Mouse (Mus musculus) embryonic stem cell, embryonic (primary cell): Measurements from ENCODE around the gene Gm49392.
"Not testable (repeated sequence)": the region's sequence is repeated elsewhere in the genome, so short reads cannot be mapped to it uniquely, and the experiment has no call there.

Experiments used
- CTCF ChIA-PET, 4 experiments: fragments of 300-600 bp in 2 of 4; fragments of 350-600 bp in 2 of 4; sonication (Branson Sonifier 250); formaldehyde crosslinking; loops; one replicate each; lab custom pipeline; 2022; ENCODE audit warnings: inconsistent platforms in 2 of 4; lab: Charles Lee
- POLR2A ChIA-PET, 4 experiments: fragments of 300-600 bp in 2 of 4; fragments of 350-600 bp in 2 of 4; sonication (Branson Sonifier 250); formaldehyde crosslinking; loops; one replicate each; lab custom pipeline; 2022; ENCODE audit warnings: antibody characterized with exemption in 4 of 4, inconsistent platforms in 1 of 4; lab: Charles Lee

Gm49392 gene

DNA sequence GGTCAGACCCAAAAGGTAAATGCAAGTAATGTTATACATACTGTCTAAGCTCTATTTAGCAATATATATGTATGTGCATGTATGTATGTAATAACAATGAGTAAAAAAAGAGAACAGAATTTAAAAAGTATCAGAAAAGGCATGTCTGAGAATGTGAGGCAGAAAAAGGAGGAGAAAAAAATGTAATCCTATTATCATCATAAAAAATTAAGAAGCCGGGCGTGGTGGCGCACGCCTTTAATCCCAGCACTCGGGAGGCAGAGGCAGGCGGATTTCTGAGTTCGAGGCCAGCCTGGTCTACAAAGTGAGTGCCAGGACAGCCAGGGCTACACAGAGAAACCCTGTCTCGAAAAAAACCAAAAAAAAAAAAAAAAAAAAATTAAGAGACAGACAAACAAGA is at the start of gene Gm49392:
Gene Gm49392 (minus strand): TSS at position 101 of the 400 bp plus-strand sequence.
- POLR2A ChIA-PET, result interaction anchor here in 1 of 4 experiments (0.7 kb wide), 1 partner anchor 947 kb away, joined by 5 read pairs; no protein-coding TSS in a partner anchor
- CTCF ChIA-PET, result not testable (repeated sequence)

DNA sequence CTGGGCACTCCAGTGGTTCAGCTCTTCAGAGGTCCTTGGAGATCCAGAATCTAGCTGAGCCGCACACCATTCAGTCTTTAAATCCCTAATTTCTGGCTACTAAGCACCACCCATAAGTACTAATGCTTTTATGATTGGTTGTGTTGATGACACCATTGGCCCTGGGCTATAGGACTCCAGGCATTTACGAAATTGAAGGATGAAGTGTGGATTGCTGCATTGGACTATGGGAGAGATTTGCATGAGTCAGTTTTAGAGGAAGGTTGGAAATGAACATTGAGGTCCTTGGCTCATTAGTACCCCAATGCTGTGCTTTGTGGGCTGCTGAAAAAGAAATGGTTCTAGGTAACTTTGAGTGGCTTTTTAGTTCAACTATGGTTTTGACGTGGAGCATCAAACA is 45.2 kb upstream of the Gm49392 start, which contains the start of gene Tpbpa:
Gene Tpbpa (minus strand): TSS at position 101 of the 400 bp plus-strand sequence.
- POLR2A ChIA-PET, CTCF ChIA-PET: not testable (repeated sequence)

- POLR2A ChIA-PET, result no interaction called here
- CTCF ChIA-PET, result no interaction called here
Measured at GRCm38 (mm10) chr13:60936500-60936901, 39.8 kb upstream of the Gm49392 start, which contains the start of the genes Gm49391 and Ctla2a. Gene Gm49391, minus strand, starts transcription at chr13:60936571. Gene Ctla2a, minus strand, starts transcription at chr13:60936625.

DNA sequence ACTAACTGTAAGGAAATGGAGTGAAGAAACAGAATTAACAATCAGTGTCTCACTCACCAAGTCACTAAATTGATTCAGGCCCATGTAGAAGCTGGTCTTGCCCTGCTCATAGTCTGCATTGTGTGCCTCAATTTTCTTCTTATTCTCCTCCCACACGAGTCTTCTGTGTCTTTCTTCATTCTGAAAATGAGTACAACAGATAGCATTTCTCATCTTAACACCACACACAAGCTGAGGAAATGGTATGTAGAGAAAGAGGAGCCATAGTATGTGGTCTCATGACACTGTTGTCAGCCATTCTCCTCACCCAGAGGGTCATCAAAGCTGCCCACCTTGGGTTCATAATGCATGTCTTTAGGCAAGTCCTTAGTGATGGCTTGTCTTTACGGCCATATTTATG is 38.8 kb upstream of the Gm49392 start, which contains the start of gene Gm49393:
Gene Gm49393 (minus strand): TSS at position 101 of the 400 bp plus-strand sequence.
- CTCF ChIA-PET, result not testable (repeated sequence)

DNA sequence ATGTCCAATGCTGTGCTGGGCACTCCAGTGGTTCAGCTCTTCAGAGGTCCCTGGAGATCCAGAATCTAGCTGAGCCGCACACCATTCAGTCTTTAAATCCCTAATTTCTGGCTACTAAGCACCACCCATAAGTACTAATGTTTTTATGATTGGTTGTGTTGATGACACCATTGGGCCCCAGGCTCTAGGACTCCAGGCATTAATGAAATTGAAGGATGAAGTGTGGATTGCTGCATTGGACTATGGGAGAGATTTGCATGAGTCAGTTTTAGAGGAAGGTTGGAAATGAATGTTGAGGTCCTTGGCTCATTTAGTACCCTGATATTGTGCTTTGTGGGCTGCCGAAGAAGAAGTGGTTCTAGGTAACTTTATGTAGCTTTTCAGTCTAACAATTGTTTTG is 8.1 kb upstream of the Gm49392 start, which contains the start of gene Tpbpb:
Gene Tpbpb (minus strand): TSS at position 101 of the 400 bp plus-strand sequence.
- CTCF ChIA-PET, result not testable (repeated sequence)
- POLR2A ChIA-PET, result interaction anchor here in 1 of 4 experiments (0.7 kb wide), 1 partner anchor 412 kb away, joined by 3 read pairs; no protein-coding TSS in a partner anchor

More for the DNA sequence above, 38.8 kb upstream of the Gm49392 start, which contains the start of gene Gm49393:
- POLR2A ChIA-PET, result not testable (repeated sequence)

GRCm38 (mm10) chr13:60897328-60897727 is 634 bp upstream of the Gm49392 start, which contains the start of gene Ctla2b:
Gene Ctla2b, minus strand, starts transcription at chr13:60897447.
- ChIA-PET POLR2A (interaction anchor here in 1 of 4 experiments (0.7 kb wide), 1 partner anchor 948 kb away, joined by 5 read pairs; no protein-coding TSS in a partner anchor), CTCF (no interaction called here)

GRCm38 (mm10) chr13:60895406-60896160 is 1.1 kb downstream of the Gm49392 start:
- CTCF ChIA-PET, result no interaction called here
- POLR2A ChIA-PET, result interaction anchor here in 1 of 4 experiments (0.6 kb wide), 1 partner anchor 305 kb away, joined by 6 read pairs; no protein-coding TSS in a partner anchor

DNA sequence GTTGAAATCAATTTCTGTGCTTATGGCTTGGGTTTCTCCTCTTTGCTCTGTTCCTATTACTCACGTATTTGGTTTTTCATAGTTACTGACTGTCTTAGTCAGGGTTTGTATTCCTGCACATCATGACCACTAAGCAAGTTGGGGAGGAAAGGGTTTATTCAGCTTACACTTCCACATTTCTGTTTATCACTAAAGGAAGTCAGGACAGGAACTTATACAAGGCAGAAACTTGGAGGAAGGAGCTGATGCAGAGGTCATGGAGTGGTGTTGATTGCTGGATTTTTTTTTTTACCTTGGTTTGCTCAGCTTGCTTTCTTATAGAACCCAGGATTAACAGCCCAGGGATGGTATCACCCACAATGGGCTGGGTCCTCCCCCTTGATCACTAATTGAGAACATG is 4.4 kb downstream of the Gm49392 start:
- ChIA-PET POLR2A (no interaction called here), CTCF (no interaction called here)

DNA sequence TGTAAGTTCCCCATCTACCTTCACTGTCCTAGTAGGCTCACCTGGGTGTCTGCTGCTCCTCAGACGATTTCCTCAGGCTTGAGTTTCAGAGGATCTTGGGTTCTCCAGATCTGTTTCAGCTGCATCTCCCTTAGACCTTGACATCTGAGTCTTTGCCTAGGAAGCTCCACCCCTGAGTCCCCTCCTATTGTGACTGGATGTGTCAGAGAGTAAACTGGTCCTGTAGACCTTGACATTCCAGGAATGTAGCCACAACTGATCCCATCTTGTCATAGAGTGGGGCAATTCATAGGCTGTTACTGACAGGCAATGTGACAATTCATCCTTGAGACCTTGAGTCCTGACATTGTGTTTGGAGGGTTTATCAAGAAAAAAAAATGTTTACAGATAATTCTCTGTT is 32.4 kb downstream of the Gm49392 start, which contains the start of gene 4930486L24Rik:
Gene 4930486L24Rik (minus strand): TSS at position 195 of the 400 bp plus-strand sequence.
- ChIA-PET CTCF (no interaction called here), POLR2A (no interaction called here)

DNA sequence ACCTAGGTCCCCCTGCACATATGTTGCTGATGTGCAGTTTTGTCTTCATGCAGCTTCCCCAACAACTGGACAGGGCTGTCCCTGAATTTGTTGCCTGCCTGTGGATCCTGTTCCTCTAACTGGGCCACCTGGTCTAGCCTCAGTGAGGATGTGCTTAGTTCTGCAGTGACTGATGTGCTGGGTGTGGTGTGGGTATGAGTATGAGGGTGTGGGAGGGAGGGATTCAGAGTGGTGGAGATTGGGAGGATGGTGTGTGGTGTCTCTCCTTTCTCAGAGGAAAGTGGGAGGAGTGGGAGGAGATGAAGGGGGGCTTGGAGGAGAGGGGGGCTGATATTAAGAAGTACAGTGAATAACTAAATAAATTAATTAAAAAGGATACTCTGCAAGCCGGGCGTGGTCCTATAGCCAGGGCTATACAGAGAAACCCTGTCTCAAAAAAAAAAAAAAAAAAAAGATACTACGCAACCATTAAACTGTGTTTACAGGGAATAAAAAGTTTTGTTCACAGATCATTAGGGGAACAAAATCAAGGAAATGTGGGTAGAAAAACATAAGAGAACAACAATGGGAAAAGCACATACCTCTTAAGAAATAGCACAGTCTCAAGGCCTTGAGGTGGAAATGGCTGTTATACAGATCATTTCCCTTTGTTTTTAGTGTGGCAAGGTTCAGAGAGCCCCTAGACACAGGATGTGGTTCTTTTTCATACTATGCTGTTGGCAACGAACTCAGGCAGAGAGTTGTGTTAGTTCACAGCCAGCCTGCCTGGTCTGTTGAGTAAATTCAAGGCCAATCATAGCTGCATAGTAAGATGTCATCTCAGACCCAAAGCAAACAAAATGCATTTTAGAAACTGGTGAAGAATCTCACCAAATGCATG is 48.2 kb downstream of the Gm49392 start:
- POLR2A ChIA-PET, result no interaction called here
- CTCF ChIA-PET, result no interaction called here

GRCm38 (mm10) chr13:60843153-60843552 is 53.5 kb downstream of the Gm49392 start:
- CTCF ChIA-PET, result interaction anchor here in 1 of 4 experiments (0.5 kb wide), 1 partner anchor 696 kb away, joined by 5 read pairs; no protein-coding TSS in a partner anchor
- POLR2A ChIA-PET, result no interaction called here

DNA sequence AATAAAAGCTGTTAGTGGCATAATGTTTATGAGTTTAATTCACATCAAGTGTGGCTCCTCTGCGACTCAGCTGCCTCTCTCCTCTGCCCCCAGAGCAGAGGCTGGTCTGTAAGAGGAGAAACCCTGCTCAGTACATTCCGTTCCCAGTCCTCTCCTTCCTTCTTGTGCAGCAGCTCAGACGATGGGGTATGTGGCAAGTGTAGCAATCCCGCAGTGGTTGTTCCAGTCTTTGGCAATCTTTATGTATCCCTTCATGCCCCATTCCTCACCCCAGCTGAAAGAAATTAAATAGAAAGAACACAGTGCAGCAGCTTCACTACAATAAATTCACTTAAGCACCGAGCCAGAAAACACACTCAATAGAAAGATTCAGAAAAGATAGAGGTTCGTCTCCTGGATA is 54.0 kb downstream of the Gm49392 start:
- ChIA-PET CTCF (interaction anchor here in 1 of 4 experiments (0.5 kb wide), 1 partner anchor 696 kb away, joined by 5 read pairs; no protein-coding TSS in a partner anchor), POLR2A (no interaction called here)

GRCm38 (mm10) chr13:60839353-60839902 is 57.3 kb downstream of the Gm49392 start:
- ChIA-PET CTCF (no interaction called here), POLR2A (no interaction called here)

- ChIA-PET CTCF (interaction anchor here (0.6 to 1.3 kb wide), 5 partner anchors 28 to 416 kb away, joined by 3 to 10 read pairs (median 3); no protein-coding TSS in a partner anchor), POLR2A (no interaction called here)
Measured at GRCm38 (mm10) chr13:60826052-60826451, 70.6 kb downstream of the Gm49392 start.

DNA sequence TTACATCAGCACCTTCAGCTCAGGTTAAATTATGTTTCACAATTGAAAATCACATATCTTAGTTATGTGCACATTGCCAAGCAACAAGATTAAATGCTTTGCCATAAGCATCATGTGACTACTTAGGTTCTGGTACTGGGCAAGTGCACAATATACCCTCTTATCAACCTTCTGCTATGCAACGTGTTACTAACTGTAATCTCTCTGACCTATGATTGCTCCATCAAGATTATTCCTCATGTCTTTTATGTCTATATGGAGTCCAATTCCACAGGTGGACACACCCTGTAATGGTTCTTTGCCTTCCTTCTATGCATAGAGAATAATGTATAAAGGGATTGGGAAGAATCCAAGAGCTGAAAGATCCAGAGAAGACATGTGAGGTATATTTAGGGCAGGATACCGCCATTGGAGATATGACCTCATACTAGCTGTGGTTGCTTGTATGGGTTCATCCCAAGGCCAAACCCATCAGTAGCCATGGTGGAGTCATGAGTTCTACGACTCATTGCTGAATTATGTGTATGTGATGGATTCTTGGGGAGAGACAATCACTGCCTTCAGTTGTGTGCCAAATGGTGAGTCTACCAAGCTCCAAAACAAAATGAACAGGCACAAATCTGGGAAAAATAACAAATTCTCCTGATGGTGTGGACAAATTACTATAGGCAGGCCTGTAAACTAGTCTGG is 76.1 kb downstream of the Gm49392 start:
- POLR2A ChIA-PET, result interaction anchor here in 1 of 4 experiments (1.3 kb wide), 1 partner anchor 14 kb away, joined by 4 read pairs; no protein-coding TSS in a partner anchor
- CTCF ChIA-PET, result interaction anchor here in 2 of 4 experiments (1.6 to 2.8 kb wide), 4 partner anchors 61 to 75 kb away, joined by 8 to 34 read pairs (median 16); no protein-coding TSS in a partner anchor

DNA sequence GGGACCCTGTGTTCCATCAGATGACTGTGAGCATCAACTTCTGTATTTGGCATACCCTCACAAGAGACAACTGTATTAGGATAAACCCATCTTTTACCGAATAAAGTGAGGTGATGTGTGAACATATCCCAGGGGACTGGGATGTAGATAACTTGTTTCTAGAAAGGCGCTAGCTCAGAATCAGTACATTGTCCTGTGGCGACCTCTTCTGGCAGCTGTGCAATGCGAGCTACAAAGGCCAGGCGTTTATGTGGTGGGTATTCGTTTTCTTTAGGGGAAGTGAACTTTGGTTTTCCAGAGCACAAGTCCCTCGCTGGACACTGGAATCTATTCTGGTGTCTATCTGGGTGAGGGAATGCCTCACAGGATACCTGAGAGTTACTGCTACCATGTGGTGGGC is 77.2 kb downstream of the Gm49392 start:
- ChIA-PET POLR2A (no interaction called here), CTCF (interaction anchor here (0.5 to 2.8 kb wide), 33 partner anchors 14 to 1239 kb away, joined by 3 to 34 read pairs (median 4); partner anchors contain the start of genes Ctsll3 (in 1 of the 4) and Gas1 (in 1 of the 4))

- POLR2A ChIA-PET, result no interaction called here
- CTCF ChIA-PET, result no interaction called here
Measured at GRCm38 (mm10) chr13:60813722-60814121, 83.0 kb downstream of the Gm49392 start.

GRCm38 (mm10) chr13:60812768-60813167 is 83.9 kb downstream of the Gm49392 start:
- POLR2A ChIA-PET, result no interaction called here
- CTCF ChIA-PET, result no interaction called here
